Mouse (Mus musculus): Measurements from ENCODE around the gene Smyd3. TPM values are rescaled to one million over a fixed set of nuclear protein-coding genes. Genes with fewer than 3 reads are reported as not detected.

Smyd3 gene
- polyA plus RNA-seq, 1 experiment = 10.6 TPM

GRCm38 (mm10) chr1:179017428-179017827 lies 500.4 kb downstream of the Smyd3 start:
- Histone ChIP-seq H3K4me3 (ENCODE audit: insufficient read depth, poor library complexity, severe bottlenecking) (no peak overlapping the region), H3K36me3 (ENCODE audit: control insufficient read depth, insufficient read depth) (no peaks in the 10 kb centered on the region)
- TF ChIP-seq MYOG (IDR thresholded peaks at IDR 0.05; ENCODE audit: control insufficient read depth, extremely low read depth, insufficient read length) = no peak
- TF ChIP-seq MAX (IDR thresholded peaks at IDR 0.05) = no peak
- TF ChIP-seq MYOD1 (IDR thresholded peaks at IDR 0.05; ENCODE audit: control insufficient read depth, insufficient read length, low read depth) = no peak
- TF ChIP-seq USF1 (IDR thresholded peaks at IDR 0.05; ENCODE audit: low read depth) = no peak
- TF ChIP-seq CTCF (IDR thresholded peaks at IDR 0.05; ENCODE audit: control insufficient read depth, insufficient read depth, insufficient read length) = no peak
- TF ChIP-seq CEBPB (IDR thresholded peaks at IDR 0.05; ENCODE audit: low read depth) = no peak
- no peak for TF ChIP-seq FOSL1 (IDR thresholded peaks at IDR 0.05; ENCODE audit: insufficient read depth, low read length, poor library complexity, severe bottlenecking)

GRCm38 (mm10) chr1:179013021-179013420 lies 504.8 kb downstream of the Smyd3 start:
- TF ChIP-seq CEBPB (IDR thresholded peaks at IDR 0.05; ENCODE audit: low read depth) (no peak), FOSL1 (IDR thresholded peaks at IDR 0.05; ENCODE audit: insufficient read depth, low read length, poor library complexity, severe bottlenecking) (no peak), USF1 (IDR thresholded peaks at IDR 0.05; ENCODE audit: low read depth) (no peak), CTCF (IDR thresholded peaks at IDR 0.05; ENCODE audit: control insufficient read depth, insufficient read depth, insufficient read length) (no peak), MYOD1 (IDR thresholded peaks at IDR 0.05; ENCODE audit: control insufficient read depth, insufficient read length, low read depth) (no peak), MAX (IDR thresholded peaks at IDR 0.05) (no peak), MYOG (IDR thresholded peaks at IDR 0.05; ENCODE audit: control insufficient read depth, extremely low read depth, insufficient read length) (no peak)
- no peak overlapping the region for H3ac ChIP-seq (ENCODE audit: control insufficient read depth, insufficient read length, low read depth)
- no peaks in the 10 kb centered on the region for H3K27me3 ChIP-seq (ENCODE audit: control insufficient read depth, insufficient read depth, insufficient read length)
- H3K79me3 ChIP-seq (ENCODE audit: low read depth) = no peaks in the 10 kb centered on the region
- no peaks in the 10 kb centered on the region for H3K36me3 ChIP-seq (ENCODE audit: control insufficient read depth, insufficient read depth)
- no peaks in the 10 kb centered on the region for H3K79me2 ChIP-seq (ENCODE audit: control insufficient read depth, insufficient read depth)
- no peak overlapping the region for H3K4me3 ChIP-seq (ENCODE audit: insufficient read depth, poor library complexity, severe bottlenecking)

More at GRCm38 (mm10) chr1:179017428-179017827, 500.4 kb downstream of the Smyd3 start:
- H3K79me3 ChIP-seq (ENCODE audit: low read depth) = no peaks in the 10 kb centered on the region
- H3K79me2 ChIP-seq (ENCODE audit: control insufficient read depth, insufficient read depth) = no peaks in the 10 kb centered on the region
- no peak overlapping the region for H3ac ChIP-seq (ENCODE audit: control insufficient read depth, insufficient read length, low read depth)
- H3K27me3 ChIP-seq (ENCODE audit: control insufficient read depth, insufficient read depth, insufficient read length) = no peaks in the 10 kb centered on the region

GRCm38 (mm10) chr1:179012273-179012672 lies 505.6 kb downstream of the Smyd3 start:
- H3K36me3 ChIP-seq (ENCODE audit: control insufficient read depth, insufficient read depth) = no peaks in the 10 kb centered on the region
- no peaks in the 10 kb centered on the region for H3K79me3 ChIP-seq (ENCODE audit: low read depth)
- no peaks in the 10 kb centered on the region for H3K79me2 ChIP-seq (ENCODE audit: control insufficient read depth, insufficient read depth)
- TF ChIP-seq CEBPB (IDR thresholded peaks at IDR 0.05; ENCODE audit: low read depth) = no peak
- no peak for TF ChIP-seq MYOG (IDR thresholded peaks at IDR 0.05; ENCODE audit: control insufficient read depth, extremely low read depth, insufficient read length)
- TF ChIP-seq MAX (IDR thresholded peaks at IDR 0.05) = no peak
- TF ChIP-seq CTCF (IDR thresholded peaks at IDR 0.05; ENCODE audit: control insufficient read depth, insufficient read depth, insufficient read length) = no peak
- TF ChIP-seq FOSL1 (IDR thresholded peaks at IDR 0.05; ENCODE audit: insufficient read depth, low read length, poor library complexity, severe bottlenecking) = no peak
- TF ChIP-seq MYOD1 (IDR thresholded peaks at IDR 0.05; ENCODE audit: control insufficient read depth, insufficient read length, low read depth) = no peak
- no peak for TF ChIP-seq USF1 (IDR thresholded peaks at IDR 0.05; ENCODE audit: low read depth)
- H3K4me3 ChIP-seq (ENCODE audit: insufficient read depth, poor library complexity, severe bottlenecking) = no peak overlapping the region
- H3ac ChIP-seq (ENCODE audit: control insufficient read depth, insufficient read length, low read depth) = no peak overlapping the region
- H3K27me3 ChIP-seq (ENCODE audit: control insufficient read depth, insufficient read depth, insufficient read length) = no peaks in the 10 kb centered on the region

- no peak overlapping the region for H3K4me3 ChIP-seq (ENCODE audit: insufficient read depth, poor library complexity, severe bottlenecking)
- TF ChIP-seq CTCF (IDR thresholded peaks at IDR 0.05; ENCODE audit: control insufficient read depth, insufficient read depth, insufficient read length) (no peak), CEBPB (IDR thresholded peaks at IDR 0.05; ENCODE audit: low read depth) (no peak), USF1 (IDR thresholded peaks at IDR 0.05; ENCODE audit: low read depth) (no peak), FOSL1 (IDR thresholded peaks at IDR 0.05; ENCODE audit: insufficient read depth, low read length, poor library complexity, severe bottlenecking) (no peak), MAX (IDR thresholded peaks at IDR 0.05) (no peak), MYOD1 (IDR thresholded peaks at IDR 0.05; ENCODE audit: control insufficient read depth, insufficient read length, low read depth) (no peak), MYOG (IDR thresholded peaks at IDR 0.05; ENCODE audit: control insufficient read depth, extremely low read depth, insufficient read length) (no peak)
- H3ac ChIP-seq (ENCODE audit: control insufficient read depth, insufficient read length, low read depth) = no peak overlapping the region
- no peaks in the 10 kb centered on the region for H3K79me2 ChIP-seq (ENCODE audit: control insufficient read depth, insufficient read depth)
- H3K79me3 ChIP-seq (ENCODE audit: low read depth) = no peaks in the 10 kb centered on the region
- H3K27me3 ChIP-seq (ENCODE audit: control insufficient read depth, insufficient read depth, insufficient read length) = no peaks in the 10 kb centered on the region
- H3K36me3 ChIP-seq (ENCODE audit: control insufficient read depth, insufficient read depth) = no peaks in the 10 kb centered on the region
Measured at GRCm38 (mm10) chr1:179010756-179011155, 507.1 kb downstream of the Smyd3 start.

GRCm38 (mm10) chr1:179009911-179010310 lies 507.9 kb downstream of the Smyd3 start:
- H3K36me3 ChIP-seq (ENCODE audit: control insufficient read depth, insufficient read depth) = no peaks in the 10 kb centered on the region
- H3K4me3 ChIP-seq (ENCODE audit: insufficient read depth, poor library complexity, severe bottlenecking) = no peak overlapping the region
- TF ChIP-seq CEBPB (IDR thresholded peaks at IDR 0.05; ENCODE audit: low read depth) (no peak), USF1 (IDR thresholded peaks at IDR 0.05; ENCODE audit: low read depth) (no peak), MYOD1 (IDR thresholded peaks at IDR 0.05; ENCODE audit: control insufficient read depth, insufficient read length, low read depth) (no peak)
- H3K79me2 ChIP-seq (ENCODE audit: control insufficient read depth, insufficient read depth) = no peaks in the 10 kb centered on the region
- no peaks in the 10 kb centered on the region for H3K27me3 ChIP-seq (ENCODE audit: control insufficient read depth, insufficient read depth, insufficient read length)
- no peaks in the 10 kb centered on the region for H3K79me3 ChIP-seq (ENCODE audit: low read depth)
- no peak overlapping the region for H3ac ChIP-seq (ENCODE audit: control insufficient read depth, insufficient read length, low read depth)

Data from C2C12 (cell line).